In the genomic region with DNA sequence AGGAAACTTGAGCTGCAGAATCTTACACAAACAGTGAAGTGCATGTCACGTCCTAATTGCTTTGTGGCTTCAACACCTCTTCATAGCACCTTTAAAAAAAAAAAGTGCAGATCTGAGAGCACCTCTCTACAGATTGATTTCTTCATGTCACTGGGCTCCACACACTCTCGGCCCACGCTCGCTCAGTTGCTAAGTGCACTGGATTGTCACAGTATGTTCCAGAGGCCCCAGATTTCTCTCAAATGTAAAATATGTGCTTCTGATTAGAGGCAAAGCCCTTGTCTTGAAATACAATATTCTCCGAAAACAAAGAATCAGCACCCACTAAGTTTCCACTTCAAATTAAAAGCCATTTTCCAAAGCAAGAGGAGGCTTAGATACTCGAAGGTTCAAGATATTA, we compare ENCODE assay signal across 17 mouse cellular contexts. TPM values are rescaled to one million over a fixed set of nuclear protein-coding genes. Genes with fewer than 3 reads are reported as not detected.
A peak's percentile ranks its signal among the peaks of the same experiment; 100 is the strongest.
DNase-seq lines count a peak whose midpoint lies in the region; ATAC-seq lines count a peak whose summit lies in the region.
"Had no signal": no experiment of that assay in that cellular context is flagged by ENCODE, and none has a peak within 500 bp of the region (broad histone marks: within the 10 kb centered on the region; RNA-seq: fewer than 3 reads in every experiment).

No protein-coding gene starts in this region.

- intact Hi-C loops in left cerebral cortex, postnatal 25 days (cut with DNase I) = no loop called here

- H3K36me3 ChIP-seq in heart, embryonic 12.5 days = no peaks in the 10 kb centered on the region
- H3K36me3 ChIP-seq: heart, embryonic 10.5 days had no signal

- no peaks in the 10 kb centered on the region for H3K27me3 ChIP-seq in heart, embryonic 12.5 days (replicated peaks)

- DNase-seq in layer of hippocampus, adult 11-12 months (ENCODE audit: low spot score) = peak; percentile 72
- no peak for DNase-seq in layer of hippocampus, postnatal 25 days (ENCODE audit: extremely low spot score in 1 of 2, low spot score in 1 of 2)
- DNase-seq in left cerebral cortex, postnatal 25 days (ENCODE audit: low spot score in 2 of 2) = peak; percentile 48 to 70
- DNase-seq in spleen, postnatal 14 days (ENCODE audit: low spot score in 2 of 2) = no peak
- no peak for DNase-seq in lung, postnatal 4 days
- DNase-seq: adrenal gland, adult 2 months; cerebellum, adult 18-20 months; gastrocnemius, postnatal 14 days; heart, postnatal 36 days; kidney, adult 8-10 months; lung, adult 2 months had no signal

- H3K9ac ChIP-seq in heart, embryonic 12.5 days = no peak overlapping the region

- WGBS in heart, embryonic 12.5 days = 58% methylated on average over 6 of the region's 6 CpGs

- H3K4me2 ChIP-seq in heart, embryonic 12.5 days = no peak overlapping the region

- no peaks in the 10 kb centered on the region; the same call in 1 of the 2 replicates for H3K9me3 ChIP-seq in heart, embryonic 12.5 days (replicated peaks)
- H3K9me3 ChIP-seq: heart, embryonic 10.5 days had no signal

- no peak overlapping the region for H3K27ac ChIP-seq in heart, embryonic 12.5 days (ENCODE audit: poor library complexity, severe bottlenecking)
- H3K27ac ChIP-seq: heart, embryonic 10.5 days had no signal

- peak; percentile 32 for ATAC-seq in activated CD4-positive, CD25-positive, alpha-beta regulatory T cell, adult 4 months
- peak; percentile 32 for ATAC-seq in inflammation-experienced regulatory T-cells, adult 6 months
- no peak for ATAC-seq in heart, embryonic 12.5 days (ENCODE audit: insufficient number of reproducible peaks, low FRiP score)
- ATAC-seq: forebrain, embryonic 14.5 days; hindbrain, embryonic 16.5 days had no signal

- H3K4me1 ChIP-seq in heart, embryonic 12.5 days (replicated peaks) = no peaks in the 10 kb centered on the region
- H3K4me1 ChIP-seq: heart, embryonic 10.5 days had no signal

- H3K4me3 ChIP-seq in heart, embryonic 12.5 days = no peak overlapping the region
- H3K4me3 ChIP-seq: heart, embryonic 10.5 days had no signal

RNA-seq across cellular contexts. Expression of a gene that starts 22.9 kb away (rescaled TPM):
- total RNA-seq in layer of hippocampus, postnatal 25 days (2021) = 10 to 100 TPM; 14.1 to 17.3 TPM
- polyA plus RNA-seq in activated CD4-positive, CD25-positive, alpha-beta regulatory T cell, adult 4 months (2017; shearing (Covaris generic)) = 1 to 10 TPM; 1.3 to 1.4 TPM
- polyA plus RNA-seq in inflammation-experienced regulatory T-cells, adult 6 months (2017; shearing (Covaris generic)) = 1 to 10 TPM in 1 of 3 experiments, under 1 TPM in 2; 0.70 to 2.5 (median 0.93) TPM
- total RNA-seq in left cerebral cortex, postnatal 25 days (2021) = 10 to 100 TPM; 17.3 to 18.9 TPM
- 0.55 TPM in 1 of 2 replicates, not detected in the other for polyA plus RNA-seq in heart, embryonic 12.5 days (2016; fragmentation: Nextera tagmentation; extraction: Ambion mirVana)

RNA-seq across cellular contexts. Expression of a gene that starts 56.3 kb away (rescaled TPM):
- total RNA-seq in layer of hippocampus, postnatal 25 days (2021) = 100 to 1,000 TPM; 176 to 210 TPM
- 10 to 100 TPM; 32.3 to 44.2 TPM for polyA plus RNA-seq in activated CD4-positive, CD25-positive, alpha-beta regulatory T cell, adult 4 months (2017; shearing (Covaris generic))
- 10 to 100 TPM; 40.0 to 51.5 (median 43.0) TPM for polyA plus RNA-seq in inflammation-experienced regulatory T-cells, adult 6 months (2017; shearing (Covaris generic))
- 100 to 1,000 TPM; 217 to 221 TPM for total RNA-seq in left cerebral cortex, postnatal 25 days (2021)
- 25.2 and 27.1 TPM in 2 replicates for polyA plus RNA-seq in heart, embryonic 12.5 days (2016; fragmentation: Nextera tagmentation; extraction: Ambion mirVana)

Comparison
In these comparisons a context has a peak if more than half of its experiments do, and no peak if none do; other contexts are left out.
1. DNase-seq: peak in layer of hippocampus, adult 11-12 months (single experiment) and left cerebral cortex, postnatal 25 days (2 of 2); none in layer of hippocampus, postnatal 25 days (0 of 2), spleen, postnatal 14 days (0 of 2) and lung, postnatal 4 days (0 of 2).